Mouse (Mus musculus) adipose tissue, adult 10 weeks (tissue): ENCODE data around the gene Lmbrd1. TPM values are rescaled to one million over a fixed set of nuclear protein-coding genes. Genes with fewer than 3 reads are reported as not detected.

Experiments used
- polyA plus RNA-seq: library from polyadenylated mRNA; stranded (reverse); fragments of 350-450 nt; fragmentation: Illumina TruSeq; extraction: RNeasy Lipid Tissue Mini Kit (QIAGEN cat#74804); gene quantifications from one replicate; pipeline ENCODE4 v1.2.3, GENCODE M21; 2014; ENCODE audit warnings: low read depth, low replicate concordance

Gene Lmbrd1
- 33.2 TPM for polyA plus RNA-seq

DNA sequence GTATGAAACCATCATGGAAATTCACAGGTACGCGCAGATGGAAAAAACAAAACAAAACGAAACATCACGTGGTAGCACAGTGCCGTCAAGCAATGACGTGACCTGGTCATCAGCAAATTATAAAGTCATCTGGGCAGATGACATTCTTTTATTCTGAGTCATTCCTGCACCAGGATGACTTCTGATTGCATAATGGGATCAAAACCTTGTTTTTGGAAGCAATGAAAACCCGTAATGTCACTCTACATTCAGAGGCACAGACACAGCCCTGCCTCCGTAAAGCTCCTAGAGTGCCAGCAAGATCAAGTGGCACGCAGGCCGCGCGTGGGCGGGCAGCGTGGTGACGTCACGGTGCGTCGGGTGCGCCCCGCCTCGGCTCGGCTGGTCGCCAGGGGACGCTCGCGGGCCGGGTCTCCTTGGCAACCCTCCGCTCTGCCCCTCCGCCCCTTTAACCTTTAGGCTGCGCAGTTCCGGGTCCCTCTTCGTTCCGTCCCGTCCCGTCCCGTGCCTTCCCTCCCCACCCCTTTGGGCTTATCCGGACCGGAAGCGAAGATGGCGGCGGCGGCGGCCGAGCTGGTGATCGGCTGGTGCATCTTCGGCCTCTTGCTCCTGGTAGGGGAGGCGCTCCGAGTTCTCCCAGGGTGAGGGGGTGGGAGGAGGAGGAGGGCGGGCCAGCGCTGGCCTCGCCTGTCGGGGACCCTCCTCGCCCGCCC lies at the start of gene Lmbrd1:
Gene Lmbrd1, plus strand, starts transcription at position 426 of the 713 bp plus-strand sequence.

Other genes with a start within 250 kb of the Lmbrd1 start
- gene Col19a1, start 91.2 kb upstream of the Lmbrd1 start, polyA plus RNA-seq: not detected